8 mouse cellular contexts compared by ENCODE assay signal in the genomic region with DNA sequence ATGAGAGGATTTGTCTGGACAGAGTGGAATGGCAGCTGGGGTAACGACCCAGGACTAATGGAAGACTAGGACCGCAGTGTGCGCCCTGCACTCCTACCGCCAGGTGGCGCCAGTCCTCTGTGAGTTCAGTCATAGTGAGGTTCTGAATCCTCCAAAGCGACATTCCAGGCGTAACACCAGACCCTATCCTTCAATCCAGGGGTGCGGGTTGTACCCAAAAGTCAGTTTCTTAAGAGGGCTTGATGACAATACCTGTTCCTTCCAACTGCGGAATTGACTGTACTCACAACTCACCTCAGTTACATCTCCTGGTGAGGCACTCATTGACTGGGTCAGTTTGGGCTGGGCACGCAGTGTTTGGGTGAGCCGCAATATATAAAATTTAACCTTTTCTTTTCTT. TPM values are rescaled to one million over a fixed set of nuclear protein-coding genes. Genes with fewer than 3 reads are reported as not detected.
DNase-seq lines count a peak whose midpoint lies in the region; ATAC-seq and TF ChIP-seq lines count a peak whose summit lies in the region.

No protein-coding gene starts in this region.

- no peaks in the 10 kb centered on the region for H3K36me3 ChIP-seq in ES-E14 (ENCODE audit: control insufficient read depth, insufficient read depth, low read length, poor library complexity, severe bottlenecking)
- H3K36me3 ChIP-seq in forebrain, embryonic 12.5 days (replicated peaks): no peaks in the 10 kb centered on the region
- no peaks in the 10 kb centered on the region for H3K36me3 ChIP-seq in lung, postnatal 0 days (ENCODE audit: insufficient read depth, low read length)

- H3K27ac ChIP-seq in ES-E14 (ENCODE audit: insufficient read depth, low read depth, low read length, poor library complexity, severe bottlenecking): no peak overlapping the region
- H3K27ac ChIP-seq in forebrain, embryonic 12.5 days: no peak overlapping the region
- H3K27ac ChIP-seq in lung, postnatal 0 days (ENCODE audit: low read length): no peak overlapping the region

- no peak overlapping the region for H3K9ac ChIP-seq in ES-E14 (ENCODE audit: insufficient read depth, low read depth, low read length, poor library complexity, severe bottlenecking)
- no peak overlapping the region for H3K9ac ChIP-seq in forebrain, embryonic 12.5 days
- H3K9ac ChIP-seq in lung, postnatal 0 days (replicated peaks; ENCODE audit: low read depth): no peak overlapping the region

- DNase-seq in ES-E14 (ENCODE audit: low read depth, low spot score): peak; percentile 83
- peak; percentile 79 for DNase-seq in c-Kit-positive CD71-positive TER-119-positive erythroid progenitor cells, embryonic 14.5 days (ENCODE audit: low spot score)
- peak; percentile 31 to 79 for DNase-seq in layer of hippocampus, adult 8-10 months (ENCODE audit: low spot score in 2 of 2)
- peak; percentile 91 for DNase-seq in lung, postnatal 0 days (ENCODE audit: low spot score)
- peak; percentile 73 for DNase-seq in ovary, postnatal 36 days (ENCODE audit: low spot score)
- peak; percentile 50 to 61 for DNase-seq in thymus, postnatal 36 days

- H3K4me1 ChIP-seq in ES-E14 (ENCODE audit: control insufficient read depth in 2 of 2, insufficient read depth in 2 of 2, low read length in 2 of 2, poor library complexity in 1 of 2): peaks cover 0 to 6% of the 10 kb centered on the region in 2 experiments; a peak in 2 of 4 replicates
- no peaks in the 10 kb centered on the region for H3K4me1 ChIP-seq in forebrain, embryonic 12.5 days
- no peaks in the 10 kb centered on the region for H3K4me1 ChIP-seq in lung, postnatal 0 days (ENCODE audit: insufficient read depth, low read depth, low read length)

- H3K4me2 ChIP-seq in forebrain, embryonic 12.5 days: no peak overlapping the region
- peak overlapping the region; percentile 35 for H3K4me2 ChIP-seq in lung, postnatal 0 days (replicated peaks; ENCODE audit: low read depth, low read length)

- in situ Hi-C loops in ES-E14 (cut with MboI; ENCODE audit: low sequenced_read_pairs in 2 of 2, unreplicated experiment in 2 of 2): loop anchor here (10.0 kb wide), 2 partner anchors 115 to 125 kb away; no protein-coding TSS in a partner anchor

- no peak for TF ChIP-seq EP300 in lung, postnatal 0 days (IDR thresholded peaks at IDR 0.05)

- 20% methylated on average over 11 of the region's 11 CpGs for WGBS in forebrain, embryonic 12.5 days
- 17% methylated on average over 11 of the region's 11 CpGs for WGBS in lung, postnatal 0 days

- H3K27me3 ChIP-seq in forebrain, embryonic 12.5 days: no peaks in the 10 kb centered on the region
- H3K27me3 ChIP-seq in lung, postnatal 0 days (replicated peaks; ENCODE audit: insufficient read depth, low read length): no peaks in the 10 kb centered on the region

- H3K4me3 ChIP-seq in ES-E14 (ENCODE audit: insufficient read depth in 1 of 2, low read depth in 1 of 2, low read length in 2 of 2, poor library complexity in 1 of 2, severe bottlenecking in 1 of 2): 0 out of 4 replicates have a peak overlapping the region, but pooled peaks of 1 of the 2 experiments have one; percentile 7
- H3K4me3 ChIP-seq in forebrain, embryonic 12.5 days (replicated peaks): no peak overlapping the region
- H3K4me3 ChIP-seq in lung, postnatal 0 days (ENCODE audit: low read depth, low read length): no peak overlapping the region

- peak; percentile 87 for ATAC-seq in forebrain, embryonic 12.5 days (ENCODE audit: low FRiP score)
- peak; percentile 78 to 92 for ATAC-seq in hematopoietic stem cell, adult 5-6 weeks (replicated peaks in 1 of 2; ENCODE audit: insufficient read depth in 1 of 2, low FRiP score in 2 of 2, low TSS enrichment in 1 of 2, low read depth in 1 of 2, poor library complexity in 2 of 2, severe bottlenecking in 2 of 2)
- peak; percentile 89 for ATAC-seq in lung, postnatal 0 days

- peak; percentile 99 for TF ChIP-seq CTCF in lung, postnatal 0 days (IDR thresholded peaks at IDR 0.05)

- no peaks in the 10 kb centered on the region for H3K9me3 ChIP-seq in ES-E14 (ENCODE audit: control insufficient read depth, insufficient read depth, low read depth, low read length)
- no peaks in the 10 kb centered on the region for H3K9me3 ChIP-seq in forebrain, embryonic 12.5 days
- H3K9me3 ChIP-seq in lung, postnatal 0 days (ENCODE audit: low read length): no peaks in the 10 kb centered on the region

TF ChIP-seq in ES-E14, 5 proteins besides CTCF, POLR2A, EP300 and RAD21:
- TF ChIP-seq HCFC1 (IDR thresholded peaks at IDR 0.05; ENCODE audit: borderline replicate concordance, insufficient read depth, low read length) (no peak), ZC3H11A (IDR thresholded peaks at IDR 0.05; ENCODE audit: borderline replicate concordance, low read depth, low read length) (peak; percentile 82; the same call in 1 of the 2 replicates)

RNA-seq across cellular contexts. Expression of a gene that starts 9.2 kb away (rescaled TPM):
- total RNA-seq in ES-E14 (2012; rRNA removed): 0.40 and 0.63 TPM in 2 replicates
- polyA plus RNA-seq in forebrain, embryonic 12.5 days (2016; fragmentation: Nextera tagmentation; extraction: Ambion mirVana): 6.2 and 7.8 TPM in 2 replicates
- 0.06 TPM in 1 of 2 replicates, not detected in the other for total RNA-seq in hematopoietic stem cell, adult 5-6 weeks (2017)
- total RNA-seq in layer of hippocampus, adult 8-10 months (2022): 10 to 100 TPM; 15.1 to 16.6 (median 15.8) TPM
- 0.02 TPM in 1 of 2 replicates, not detected in the other for polyA plus RNA-seq in lung, postnatal 0 days (2015; fragmentation: Nextera tagmentation; extraction: Ambion mirVana)

RNA-seq across cellular contexts. Expression of a gene that starts 20.6 kb away (rescaled TPM):
- total RNA-seq in ES-E14 (2012; rRNA removed): 49.5 and 65.6 TPM in 2 replicates
- polyA plus RNA-seq in forebrain, embryonic 12.5 days (2016; fragmentation: Nextera tagmentation; extraction: Ambion mirVana): 19.5 and 21.2 TPM in 2 replicates
- total RNA-seq in hematopoietic stem cell, adult 5-6 weeks (2017): 27.5 and 31.9 TPM in 2 replicates
- 10 to 100 TPM; 62.8 to 67.0 (median 65.0) TPM for total RNA-seq in layer of hippocampus, adult 8-10 months (2022)
- polyA plus RNA-seq in lung, postnatal 0 days (2015; fragmentation: Nextera tagmentation; extraction: Ambion mirVana): 26.5 and 34.9 TPM in 2 replicates
